Mouse (Mus musculus) gastrocnemius, postnatal 10 days (tissue): ENCODE data around the gene Tssc4. TPM values are rescaled to one million over a fixed set of nuclear protein-coding genes. Genes with fewer than 3 reads are reported as not detected.

Experiments used
- DNase-seq: peaks from one replicate; pipeline ENCODE4 v3.0.0; 2021; ENCODE audit warnings: mixed read lengths
- total RNA-seq, 2 experiments: library from RNA; stranded (reverse); gene quantifications; 2 replicates each; pipeline ENCODE4 v1.2.3; 2021

Gene Tssc4
- total RNA-seq, 2 experiments from 2014 or later, result 14.3 to 16.9 TPM

DNA sequence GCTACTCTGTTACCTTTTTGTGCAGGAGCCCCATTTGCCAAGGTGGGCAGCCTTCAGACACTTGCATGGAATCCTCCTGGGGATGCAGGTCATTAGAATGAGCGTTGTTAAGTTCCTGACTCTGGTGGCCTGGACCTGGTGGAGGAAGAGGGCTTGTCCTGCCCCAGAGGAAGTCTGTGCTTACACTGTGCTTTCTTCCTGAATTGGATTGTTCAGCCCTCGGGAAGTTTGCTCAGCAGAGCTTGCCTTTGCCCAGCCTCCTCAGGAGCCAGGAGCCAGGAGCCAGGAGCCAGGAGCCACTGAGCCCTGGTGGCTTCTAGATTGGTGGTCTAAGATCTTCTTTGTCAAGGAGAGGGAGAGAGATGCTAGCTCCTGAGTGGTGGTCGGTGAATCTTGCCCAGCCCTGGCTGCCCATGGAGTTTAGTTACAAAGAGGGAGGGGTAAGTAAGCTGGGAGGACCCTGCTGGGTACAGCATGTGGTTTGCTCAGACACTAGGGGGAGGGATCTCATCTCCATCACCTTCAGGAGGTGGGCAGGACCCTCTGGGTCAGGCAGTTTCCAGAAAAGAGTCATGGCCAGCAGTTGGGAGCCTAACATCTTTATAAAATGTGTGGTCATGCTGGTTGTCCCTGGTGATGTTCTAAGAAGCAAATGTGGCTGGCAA, 40.1 kb downstream of the Tssc4 start:
- no peak for DNase-seq

DNA sequence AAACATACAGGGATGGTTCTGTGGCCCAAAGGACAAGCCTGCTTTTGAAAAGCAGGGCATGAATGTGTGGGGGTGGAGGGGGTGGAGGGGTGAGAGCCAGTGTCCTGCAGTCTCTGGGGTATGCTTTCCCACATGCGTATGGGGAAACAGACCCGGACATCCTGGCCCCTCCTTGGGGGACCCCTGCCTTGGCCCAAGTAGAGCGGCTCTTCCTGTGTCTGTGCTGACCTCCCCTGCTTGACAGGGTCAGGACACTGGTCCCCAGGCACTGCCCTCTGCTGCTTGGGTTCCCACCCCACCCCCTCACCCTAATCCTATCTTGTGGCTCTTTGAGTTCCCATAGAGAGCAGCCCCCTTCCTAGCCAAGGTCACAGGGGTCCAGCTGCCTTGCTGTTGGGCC, 40.6 kb downstream of the Tssc4 start:
- DNase-seq, result no peak

DNA sequence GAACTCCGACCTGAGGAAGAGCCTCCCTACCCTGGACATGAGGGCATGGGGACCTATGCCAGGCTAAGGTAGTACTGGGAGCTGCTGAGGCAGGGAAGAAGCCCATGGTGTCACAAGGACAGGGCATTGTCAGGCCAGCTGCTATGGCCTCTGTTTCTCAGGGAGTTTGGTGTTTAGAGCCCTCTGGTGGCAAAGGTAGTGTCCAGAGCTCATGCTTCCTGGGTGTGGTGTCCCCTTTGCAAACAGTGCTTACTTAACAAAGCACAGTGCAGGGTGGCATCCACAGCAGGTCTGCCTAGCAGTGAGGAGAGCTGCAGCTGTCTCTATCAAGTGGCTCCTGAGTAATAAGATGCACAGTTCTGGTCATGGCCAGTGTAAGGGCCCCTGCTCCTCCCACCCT, 41.8 kb downstream of the Tssc4 start:
- no peak for DNase-seq

DNA sequence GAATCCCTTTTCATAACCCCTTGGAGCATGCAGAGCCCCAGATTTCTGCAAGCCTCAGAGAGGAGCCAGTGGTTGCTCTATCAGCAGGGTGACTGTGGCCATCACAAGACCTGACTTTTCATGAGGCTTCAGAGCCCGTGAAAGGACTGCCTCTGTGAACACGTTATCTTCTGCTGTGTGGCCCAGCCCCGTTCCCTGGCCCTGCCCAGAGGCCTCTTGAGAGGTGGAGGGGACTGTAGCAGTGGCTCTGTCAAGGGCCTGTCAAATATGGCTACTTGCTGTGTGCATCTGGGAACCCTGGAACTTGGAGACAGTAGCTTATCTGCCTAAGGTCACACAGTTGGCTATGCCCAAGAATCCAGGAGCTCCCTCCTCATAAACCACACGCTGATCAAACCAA, 42.7 kb downstream of the Tssc4 start:
- no peak for DNase-seq

DNA sequence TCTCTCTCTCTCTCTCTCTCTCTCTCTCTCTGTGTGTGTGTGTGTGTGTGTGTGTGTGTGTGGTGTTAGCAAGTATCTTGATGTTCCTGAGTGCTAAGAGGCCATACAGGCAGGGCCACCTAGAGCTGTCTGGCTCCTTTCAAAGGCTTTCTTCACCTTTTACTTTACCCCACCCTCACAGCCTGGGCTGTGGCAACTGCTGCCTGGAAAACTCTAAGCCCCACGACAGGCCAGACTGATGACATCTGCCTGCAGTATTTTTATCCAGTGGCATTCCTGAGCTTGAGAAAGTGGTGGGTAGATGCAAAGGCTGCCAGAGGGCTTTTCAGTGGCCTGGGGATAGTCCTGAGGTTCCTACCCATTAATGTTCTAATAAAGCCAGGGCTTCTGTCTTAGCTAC, 43.3 kb downstream of the Tssc4 start:
- no peak for DNase-seq

DNA sequence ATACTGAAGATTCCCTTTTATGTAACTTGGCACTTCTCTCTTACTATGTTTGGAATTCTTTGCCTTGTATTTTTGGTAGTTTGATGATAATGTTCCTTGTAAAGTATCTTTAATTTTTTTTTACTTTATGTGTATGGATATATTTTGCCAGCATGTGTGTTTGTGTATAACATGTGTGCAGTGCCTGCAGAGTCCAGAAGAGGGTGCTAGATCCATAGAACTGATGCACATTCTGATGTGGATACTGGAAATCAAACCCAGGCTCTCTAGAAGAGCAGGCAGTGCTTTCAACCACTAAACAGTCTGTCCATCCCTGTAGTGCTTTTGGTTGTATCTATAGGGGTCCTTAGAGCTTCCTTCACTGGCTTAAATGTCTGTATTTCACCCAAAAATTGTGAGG, 45.7 kb downstream of the Tssc4 start:
- DNase-seq, result no peak

DNA sequence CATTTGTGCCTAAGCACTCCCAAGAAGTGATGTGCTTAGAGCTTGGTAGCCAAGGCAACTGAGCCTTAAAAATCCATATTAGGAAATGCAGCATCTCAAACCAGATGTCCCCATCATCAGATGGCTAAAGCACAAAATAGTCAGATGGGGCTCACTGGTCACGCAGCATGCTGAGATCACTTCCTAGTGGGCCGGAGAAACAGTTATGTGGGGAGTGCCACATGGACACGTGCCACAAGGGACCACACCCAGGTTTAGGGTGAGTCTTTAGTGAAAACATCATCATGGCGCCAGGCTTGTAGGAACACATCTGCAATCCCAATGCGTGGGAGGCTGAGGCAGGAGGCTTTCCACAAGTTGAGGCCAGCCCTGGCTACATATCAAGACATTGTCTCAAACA, 47.5 kb downstream of the Tssc4 start:
- DNase-seq, result no peak

DNA sequence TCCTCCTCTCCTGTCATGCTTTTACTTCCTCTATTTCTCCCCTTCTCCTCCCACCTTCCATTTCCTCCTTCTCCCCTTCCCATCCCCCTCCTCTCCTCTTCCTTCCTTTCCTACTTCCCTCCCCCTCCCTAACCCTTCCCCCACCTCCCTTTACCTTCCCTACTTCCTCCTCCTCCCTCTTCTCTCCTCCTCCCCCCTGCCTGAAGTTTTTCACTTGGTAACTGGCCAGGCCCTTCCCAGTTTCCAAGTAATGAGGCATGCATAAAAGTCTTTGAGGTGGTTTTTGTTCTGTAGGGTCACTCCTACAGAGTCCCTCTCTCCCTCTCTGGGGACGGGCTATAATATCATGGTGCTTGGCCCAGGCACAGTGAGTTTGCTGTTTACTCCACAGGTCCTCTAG, 50.4 kb downstream of the Tssc4 start:
- DNase-seq, result no peak

DNA sequence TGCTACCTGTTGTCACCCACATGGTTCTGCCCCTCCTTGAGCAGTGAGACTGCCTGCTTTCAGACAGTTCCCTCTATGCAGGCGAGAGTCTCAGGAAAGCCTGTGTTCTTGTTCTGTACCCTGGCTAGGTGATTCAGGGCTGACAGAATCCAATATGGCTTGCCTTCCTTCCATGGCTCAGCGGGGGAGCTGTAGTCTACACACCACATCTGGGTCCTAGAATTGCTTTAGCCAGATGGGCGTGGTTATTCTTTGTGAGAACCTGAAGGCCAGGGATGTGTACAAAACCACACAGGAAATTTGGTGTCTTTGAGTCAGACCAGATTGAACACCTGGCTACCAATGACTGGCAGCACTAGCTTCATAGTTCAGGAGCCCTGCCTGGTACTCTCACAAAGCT, 50.8 kb downstream of the Tssc4 start:
- no peak for DNase-seq

Other genes with a start within 250 kb of the Tssc4 start
- under 1 TPM; 0.27 to 0.28 TPM for gene Th, start 138.1 kb upstream of the Tssc4 start, total RNA-seq
- not detected for gene Ascl2, start 100.0 kb upstream of the Tssc4 start, total RNA-seq
- gene Tspan32, start 64.2 kb upstream of the Tssc4 start, total RNA-seq, result under 1 TPM; 0.16 to 0.90 TPM
- 100 to 1,000 TPM; 236 to 268 TPM for gene Cd81, start 16.5 kb upstream of the Tssc4 start, total RNA-seq
- 1 to 10 TPM; 1.2 to 2.8 TPM for gene Trpm5, start 25.4 kb downstream of the Tssc4 start, total RNA-seq
- 1 to 10 TPM; 1.6 to 1.9 TPM for gene Kcnq1, start 37.1 kb downstream of the Tssc4 start, total RNA-seq